Mouse (Mus musculus): ENCODE measurements around the gene Zkscan17.
A peak's percentile ranks its signal among the peaks of the same experiment; 100 is the strongest.

The Zkscan17 gene

GRCm38 (mm10) chr11:59518226-59518625 is 8.3 kb downstream of the Zkscan17 start:
- no peak for DNase-seq

DNA sequence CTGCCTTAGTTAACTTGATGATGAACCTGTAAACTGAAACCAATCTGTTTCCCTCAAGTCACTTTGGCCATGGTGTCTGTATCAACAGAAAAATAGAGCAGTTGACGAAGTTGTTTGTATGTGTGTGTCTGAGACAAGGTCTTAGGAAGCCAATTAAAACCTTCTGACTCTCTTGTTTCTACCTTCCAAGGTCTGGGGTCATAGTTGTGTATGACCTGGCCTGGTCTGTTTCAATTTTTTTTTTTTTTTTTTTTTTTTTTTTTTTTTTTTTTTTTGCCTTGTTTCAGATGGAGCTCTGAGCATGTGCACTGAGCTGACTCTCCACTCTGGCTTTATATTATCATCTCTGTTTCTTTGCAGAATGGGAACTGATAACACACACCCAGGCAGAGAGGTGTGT is 9.1 kb downstream of the Zkscan17 start:
- DNase-seq: no peak

GRCm38 (mm10) chr11:59514789-59515188 is 11.8 kb downstream of the Zkscan17 start:
- DNase-seq: no peak

GRCm38 (mm10) chr11:59514381-59514780 is 12.2 kb downstream of the Zkscan17 start:
- no peak for DNase-seq

DNA sequence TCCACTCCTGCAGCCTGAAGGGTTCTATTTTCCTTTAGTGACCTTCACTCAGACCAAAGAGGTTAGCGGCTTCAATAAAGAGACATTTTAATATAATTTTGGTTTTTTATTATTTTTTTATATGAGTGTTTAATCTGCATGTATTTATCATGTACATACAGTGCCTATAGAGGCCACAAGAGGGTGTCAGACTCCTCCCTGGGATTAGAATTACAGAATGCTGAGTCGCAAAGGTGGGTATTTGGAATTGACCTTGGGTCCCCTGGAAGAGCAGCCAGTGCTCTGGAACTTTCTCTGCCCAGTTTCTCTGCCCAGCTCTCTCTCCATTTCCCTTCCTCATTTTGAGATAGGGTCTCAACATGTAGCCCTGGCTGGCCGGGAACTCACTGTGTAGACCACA is 13.0 kb downstream of the Zkscan17 start:
- no peak for DNase-seq

GRCm38 (mm10) chr11:59512733-59513132 is 13.8 kb downstream of the Zkscan17 start:
- DNase-seq: no peak

- DNase-seq: no peak
Measured at GRCm38 (mm10) chr11:59511558-59511957, 15.0 kb downstream of the Zkscan17 start.

- DNase-seq: no peak
Measured at GRCm38 (mm10) chr11:59506713-59507074, 19.9 kb downstream of the Zkscan17 start.

GRCm38 (mm10) chr11:59505839-59506712 is 20.5 kb downstream of the Zkscan17 start:
- DNase-seq: peak; percentile 68 to 70

DNA sequence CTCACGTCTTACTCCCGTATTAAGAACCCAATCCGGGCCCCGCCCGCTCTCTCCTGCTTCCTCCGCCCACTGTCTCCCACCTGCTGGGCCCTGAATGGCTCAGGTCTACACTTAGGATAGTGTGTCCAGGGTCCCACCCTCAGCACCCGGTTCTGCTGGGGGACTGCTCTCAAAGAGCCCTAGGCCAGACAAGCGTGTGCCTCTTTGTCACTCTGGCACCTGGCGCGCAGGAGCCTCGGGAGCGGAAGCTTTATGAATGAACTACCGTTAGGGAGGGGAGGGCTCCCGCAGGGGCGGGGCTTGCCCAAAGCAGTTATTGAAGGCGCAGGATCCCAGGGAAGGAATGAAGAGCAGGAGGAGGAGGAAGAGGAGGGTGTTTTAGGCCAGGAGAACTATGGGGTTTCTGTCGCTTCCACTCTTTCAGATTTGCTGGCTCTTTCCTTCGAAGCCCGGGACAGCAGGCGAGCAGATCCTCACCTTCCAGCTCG is 21.2 kb downstream of the Zkscan17 start:
- peak; percentile 44 to 65 for DNase-seq

- no peak for DNase-seq
Measured at GRCm38 (mm10) chr11:59501978-59502700, 24.4 kb downstream of the Zkscan17 start.

- no peak for DNase-seq
Measured at GRCm38 (mm10) chr11:59497747-59498146, 28.8 kb downstream of the Zkscan17 start.

DNA sequence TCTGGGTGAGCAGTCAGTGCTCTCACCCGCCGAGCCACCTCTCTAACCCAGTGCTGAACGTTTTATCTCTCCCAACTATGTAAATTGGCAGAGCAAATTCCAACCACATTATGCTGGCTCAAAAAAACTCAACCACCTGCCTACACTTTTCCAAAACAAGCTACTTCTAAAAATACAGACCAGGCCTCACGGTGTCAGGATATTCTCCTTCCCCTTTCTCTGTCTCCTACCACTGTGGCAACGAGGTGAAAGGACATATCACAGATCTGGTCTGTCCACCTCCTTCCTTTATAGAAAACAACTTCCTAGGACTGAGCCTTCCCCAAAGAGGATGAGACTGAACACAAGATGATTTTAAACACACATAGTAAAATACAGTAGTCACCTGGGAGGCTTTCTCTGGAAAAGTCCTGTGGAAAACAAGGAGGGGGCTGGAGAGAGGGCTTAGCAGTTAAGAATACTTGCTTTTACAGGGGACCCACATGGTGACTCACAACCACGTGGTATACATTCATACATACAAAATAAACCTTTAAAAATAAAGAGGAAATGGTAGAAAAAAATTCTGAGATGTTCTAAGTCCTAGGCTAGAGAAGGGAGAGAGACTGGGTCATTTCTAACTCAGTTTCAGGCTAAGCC is 29.8 kb downstream of the Zkscan17 start:
- no peak for DNase-seq

GRCm38 (mm10) chr11:59486222-59486621 is 40.3 kb downstream of the Zkscan17 start:
- no peak for DNase-seq

- no peak for DNase-seq
Measured at GRCm38 (mm10) chr11:59485641-59486040, 40.9 kb downstream of the Zkscan17 start.

- peak in 1 of 2 experiments; percentile 29 for DNase-seq
Measured at GRCm38 (mm10) chr11:59483212-59483611, 43.3 kb downstream of the Zkscan17 start.

GRCm38 (mm10) chr11:59477240-59477639 is 49.3 kb downstream of the Zkscan17 start:
- no peak for DNase-seq

- peak; percentile 78 to 88 for DNase-seq
Measured at GRCm38 (mm10) chr11:59472326-59472677, 54.2 kb downstream of the Zkscan17 start, which contains the start of gene Zfp867. TSS of gene Zfp867 (minus strand) at chr11:59472474.

GRCm38 (mm10) chr11:59471413-59472325 is 54.9 kb downstream of the Zkscan17 start:
- DNase-seq: no peak

DNA sequence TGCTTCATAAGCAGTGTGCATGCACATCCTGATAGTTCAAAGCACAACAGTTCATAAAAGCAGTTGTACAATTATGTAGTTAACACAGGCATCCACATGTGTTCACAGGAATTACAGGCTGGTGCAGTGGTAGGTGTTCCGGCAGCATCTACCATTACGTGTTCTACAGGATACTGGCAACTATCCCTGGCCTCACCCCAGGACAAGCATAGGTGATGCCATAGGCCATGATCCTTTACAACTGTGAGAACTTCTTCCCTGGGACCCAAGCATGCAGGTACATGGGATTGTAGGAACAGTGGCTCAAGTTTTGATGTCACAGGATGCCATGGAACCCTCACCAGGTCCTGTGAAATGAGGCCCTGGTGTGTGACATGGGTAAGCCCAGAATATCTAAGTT is 66.1 kb downstream of the Zkscan17 start:
- DNase-seq: no peak

GRCm38 (mm10) chr11:59458973-59459372 is 67.6 kb downstream of the Zkscan17 start:
- DNase-seq: no peak

DNA sequence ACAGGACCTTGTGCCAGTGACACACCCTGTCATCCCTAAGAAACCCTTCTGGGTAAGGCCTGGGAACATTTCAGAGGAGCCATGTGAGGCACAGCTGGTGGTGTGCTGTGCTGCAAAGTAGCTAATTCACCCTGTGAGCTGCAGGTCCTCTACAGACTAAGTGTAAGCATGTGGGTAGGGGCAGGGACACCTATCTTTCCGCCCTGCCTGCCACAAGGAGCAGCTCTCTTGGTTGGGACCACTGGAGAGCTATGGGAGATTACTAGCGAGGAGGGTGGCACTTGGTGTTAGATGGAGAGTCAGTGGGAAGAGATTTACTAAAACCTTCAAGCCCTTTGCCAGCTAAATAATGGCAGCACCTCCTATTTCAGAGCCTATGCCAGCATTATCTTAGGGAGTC is 69.7 kb downstream of the Zkscan17 start:
- DNase-seq: no peak

Measured in spleen, adult 18-20 months (tissue).